Mouse (Mus musculus) intestine, embryonic 16.5 days (tissue): Measurements from ENCODE around the gene Tbc1d4. TPM values are rescaled to one million over a fixed set of nuclear protein-coding genes. Genes with fewer than 3 reads are reported as not detected.

Source experiments
- ATAC-seq: fragments of 200-750 bp; cut with Nextera tagmentation; 2 replicates; pipeline ENCODE4 v1.8.0; 2017; ENCODE audit warnings: moderate TSS enrichment, moderate library complexity
- H3K27ac ChIP-seq: fragments of 300-500 bp; sonication (generic); 2 replicates; pipeline ENCODE4 v1.5.1; 2014; ENCODE audit warnings: mild to moderate bottlenecking, low read length
- H3K27me3 ChIP-seq: fragments of 300-500 bp; sonication (generic); replicated peaks from 2 replicates; pipeline ENCODE4 v1.6.1; 2014; ENCODE audit warnings: low read length, control low read depth, mixed read lengths; ENCODE audit not compliant: control insufficient read depth, insufficient read depth
- H3K36me3 ChIP-seq: fragments of 300-500 bp; sonication (generic); 2 replicates; pipeline ENCODE4 v1.6.1; 2014; ENCODE audit warnings: low read length, control low read depth; ENCODE audit not compliant: control insufficient read depth, insufficient read depth
- H3K4me1 ChIP-seq: fragments of 300-500 bp; sonication (generic); 2 replicates; pipeline ENCODE4 v1.6.1; 2014; ENCODE audit warnings: low read length, control low read depth, mixed read lengths; ENCODE audit not compliant: control insufficient read depth, insufficient read depth
- H3K4me2 ChIP-seq: fragments of 300-500 bp; sonication (generic); 2 replicates; pipeline ENCODE4 v1.6.1; 2014; ENCODE audit warnings: low read depth, low read length, control low read depth
- H3K4me3 ChIP-seq: fragments of 300-500 bp; sonication (generic); 2 replicates; pipeline ENCODE4 v1.5.1; 2014; ENCODE audit warnings: mild to moderate bottlenecking, low read length
- H3K9ac ChIP-seq: fragments of 300-500 bp; sonication (generic); 2 replicates; pipeline ENCODE4 v1.6.1; 2014; ENCODE audit warnings: low read depth, low read length
- H3K9me3 ChIP-seq: fragments of 300-500 bp; sonication (generic); 2 replicates; pipeline ENCODE4 v1.6.1; 2016; ENCODE audit warnings: low read length, control low read depth; ENCODE audit not compliant: control insufficient read depth
- WGBS: fragments of 180-500 bp; shearing (Covaris S2); extraction: QIAGEN DNeasy Blood & Tissue Kit; methylation state at CpG from one replicate; pipeline ENCODE4 v1.1.7; 2014; 5-methylcytosine and 5-hydroxymethylcytosine counted together
- polyA plus RNA-seq: library from polyadenylated mRNA; unstranded; fragments of >200 nt; fragmentation: Nextera tagmentation; extraction: Ambion mirVana; gene quantifications from 2 replicates; pipeline ENCODE4 v1.2.1, GENCODE M21; 2015

The Tbc1d4 gene
- polyA plus RNA-seq, 1 experiment from 2014 or later: 8.4 TPM

DNA sequence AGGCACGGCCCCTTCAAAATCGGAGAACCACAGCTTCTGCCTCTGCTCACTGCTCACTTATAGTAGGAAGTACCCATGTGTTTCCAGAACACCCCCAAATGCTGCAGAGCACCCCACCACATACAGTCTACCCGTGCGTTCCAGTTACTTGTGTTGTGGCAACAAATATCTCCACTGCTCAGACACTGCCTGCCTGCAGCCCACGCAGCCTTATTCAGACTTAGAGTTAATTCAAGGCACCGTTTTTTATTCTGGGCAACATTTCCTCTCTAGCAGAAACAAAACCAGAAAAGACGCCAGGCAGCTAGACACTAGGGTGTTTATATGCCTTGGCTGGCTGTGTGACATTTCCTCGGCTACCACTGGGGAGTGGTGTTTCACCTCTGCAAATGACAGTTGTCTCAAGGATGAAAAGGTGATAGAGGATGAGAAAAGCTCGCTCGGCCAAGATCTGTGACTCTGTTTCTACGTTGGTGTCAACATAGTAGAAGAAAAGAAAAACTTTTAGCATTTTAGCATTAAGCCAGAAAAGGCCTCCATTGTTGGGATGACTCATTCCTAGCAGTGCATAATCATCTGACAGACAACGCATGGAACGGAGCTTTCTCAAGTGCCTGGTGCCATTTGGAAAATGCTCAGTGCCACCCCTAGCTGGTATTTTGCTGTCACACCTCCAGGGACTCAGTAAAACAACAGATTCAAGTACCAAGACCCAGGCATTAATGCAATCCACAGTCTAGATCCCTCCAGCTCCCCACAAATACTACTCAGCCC lies 98.3 kb downstream of the Tbc1d4 start:
- Histone ChIP-seq H3K4me3 (no peak overlapping the region), H3K4me2 (no peak overlapping the region), H3K9me3 (no peaks in the 10 kb centered on the region), H3K4me1 (0 out of 2 replicates have a peak, but pooled peaks cover 3% of the 10 kb centered on the region), H3K9ac (no peak overlapping the region), H3K27ac (no peak overlapping the region), H3K36me3 (no peaks in the 10 kb centered on the region), H3K27me3 (no peaks in the 10 kb centered on the region)
- no peak for ATAC-seq
- 70% methylated on average over 13 of the region's 13 CpGs for WGBS

DNA sequence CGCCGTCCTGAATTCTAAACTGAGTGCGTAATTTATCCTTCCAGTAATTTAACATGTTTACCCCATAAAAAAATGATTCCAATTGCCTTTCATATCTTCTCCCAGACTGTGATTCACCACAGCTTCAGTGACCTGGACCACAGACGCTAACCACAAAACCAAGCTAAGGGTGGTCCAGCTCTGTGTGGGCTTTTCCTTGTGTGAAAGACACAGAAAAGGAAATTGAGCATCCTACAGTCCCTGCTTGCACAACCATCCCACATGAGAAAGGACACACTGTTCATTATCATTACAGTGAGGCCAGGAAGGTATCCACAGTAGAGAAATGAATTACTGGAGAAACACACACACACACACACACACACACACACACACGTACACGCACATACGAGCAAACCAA lies 99.2 kb downstream of the Tbc1d4 start:
- no peak for ATAC-seq
- 69% methylated on average over 7 of the region's 7 CpGs for WGBS
- Histone ChIP-seq H3K36me3 (no peaks in the 10 kb centered on the region), H3K27ac (no peak overlapping the region), H3K4me2 (no peak overlapping the region), H3K4me3 (no peak overlapping the region), H3K27me3 (no peaks in the 10 kb centered on the region), H3K9me3 (no peaks in the 10 kb centered on the region), H3K9ac (no peak overlapping the region), H3K4me1 (0 out of 2 replicates have a peak, but pooled peaks cover 3% of the 10 kb centered on the region)

DNA sequence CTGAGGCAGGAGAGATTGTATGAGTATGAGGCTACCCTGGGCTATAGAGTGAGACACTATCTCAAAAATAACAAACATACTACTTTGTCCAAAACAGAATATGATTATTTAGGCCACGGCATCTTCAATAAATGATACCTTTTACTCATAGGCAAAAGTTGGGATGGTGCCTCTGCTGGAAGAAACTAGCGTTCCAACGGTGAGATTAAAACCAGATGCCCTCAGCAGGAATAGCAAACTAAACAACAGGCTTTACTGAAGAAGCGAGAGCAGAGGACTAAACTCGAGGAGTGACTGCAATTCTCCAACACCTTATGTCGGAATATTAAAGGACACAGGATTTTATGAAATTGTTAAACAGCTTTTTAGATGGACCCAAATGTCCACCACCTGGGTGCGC lies 101.0 kb downstream of the Tbc1d4 start:
- no peak overlapping the region for H3K4me2 ChIP-seq
- H3K4me1 ChIP-seq: 0 out of 2 replicates have a peak, but pooled peaks cover 3% of the 10 kb centered on the region
- H3K27ac ChIP-seq: no peak overlapping the region
- 66% methylated on average over 7 of the region's 7 CpGs for WGBS
- no peaks in the 10 kb centered on the region for H3K36me3 ChIP-seq
- no peak overlapping the region for H3K4me3 ChIP-seq
- ATAC-seq: no peak
- H3K27me3 ChIP-seq: no peaks in the 10 kb centered on the region
- no peaks in the 10 kb centered on the region for H3K9me3 ChIP-seq
- H3K9ac ChIP-seq: no peak overlapping the region

DNA sequence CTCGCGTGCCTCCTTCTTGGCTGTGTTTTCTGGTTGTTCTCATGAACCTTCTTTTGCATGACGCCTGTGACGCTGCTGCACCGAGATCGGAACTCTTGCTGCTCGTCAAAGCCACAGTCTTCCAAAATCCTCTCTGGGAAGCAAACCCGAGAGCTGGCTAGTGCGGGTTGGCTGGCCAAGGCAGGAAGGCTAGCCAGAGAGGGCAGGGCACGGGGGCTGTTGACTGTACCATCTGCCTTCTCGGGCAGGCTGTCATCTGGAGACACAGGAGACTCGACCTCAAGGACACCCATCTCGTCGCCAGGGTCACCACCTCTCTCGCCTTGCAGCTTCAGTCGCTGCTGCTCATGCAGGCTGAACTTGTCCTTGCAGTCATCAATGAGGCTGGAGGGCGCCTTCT lies 101.8 kb downstream of the Tbc1d4 start:
- Histone ChIP-seq H3K9me3 (no peaks in the 10 kb centered on the region), H3K27me3 (no peaks in the 10 kb centered on the region), H3K4me3 (no peak overlapping the region), H3K4me2 (no peak overlapping the region), H3K27ac (no peak overlapping the region), H3K4me1 (0 out of 2 replicates have a peak, but pooled peaks cover 3% of the 10 kb centered on the region), H3K9ac (no peak overlapping the region), H3K36me3 (no peaks in the 10 kb centered on the region)
- no peak for ATAC-seq
- 84% methylated on average over 17 of the region's 17 CpGs for WGBS

- H3K36me3 ChIP-seq: no peaks in the 10 kb centered on the region
- no peaks in the 10 kb centered on the region for H3K27me3 ChIP-seq
- no peaks in the 10 kb centered on the region for H3K9me3 ChIP-seq
- H3K4me3 ChIP-seq: no peak overlapping the region
- H3K27ac ChIP-seq: no peak overlapping the region
- H3K4me1 ChIP-seq: 0 out of 2 replicates have a peak, but pooled peaks cover 3% of the 10 kb centered on the region
- H3K9ac ChIP-seq: no peak overlapping the region
- H3K4me2 ChIP-seq: no peak overlapping the region
- no peak for ATAC-seq
These were observed 103.2 kb downstream of the Tbc1d4 start for GRCm38 (mm10) chr14:101505805-101506204.

GRCm38 (mm10) chr14:101504473-101505200 lies 104.4 kb downstream of the Tbc1d4 start:
- WGBS: 91% methylated on average over 13 of the region's 13 CpGs
- no peak for ATAC-seq
- H3K36me3 ChIP-seq: no peaks in the 10 kb centered on the region

DNA sequence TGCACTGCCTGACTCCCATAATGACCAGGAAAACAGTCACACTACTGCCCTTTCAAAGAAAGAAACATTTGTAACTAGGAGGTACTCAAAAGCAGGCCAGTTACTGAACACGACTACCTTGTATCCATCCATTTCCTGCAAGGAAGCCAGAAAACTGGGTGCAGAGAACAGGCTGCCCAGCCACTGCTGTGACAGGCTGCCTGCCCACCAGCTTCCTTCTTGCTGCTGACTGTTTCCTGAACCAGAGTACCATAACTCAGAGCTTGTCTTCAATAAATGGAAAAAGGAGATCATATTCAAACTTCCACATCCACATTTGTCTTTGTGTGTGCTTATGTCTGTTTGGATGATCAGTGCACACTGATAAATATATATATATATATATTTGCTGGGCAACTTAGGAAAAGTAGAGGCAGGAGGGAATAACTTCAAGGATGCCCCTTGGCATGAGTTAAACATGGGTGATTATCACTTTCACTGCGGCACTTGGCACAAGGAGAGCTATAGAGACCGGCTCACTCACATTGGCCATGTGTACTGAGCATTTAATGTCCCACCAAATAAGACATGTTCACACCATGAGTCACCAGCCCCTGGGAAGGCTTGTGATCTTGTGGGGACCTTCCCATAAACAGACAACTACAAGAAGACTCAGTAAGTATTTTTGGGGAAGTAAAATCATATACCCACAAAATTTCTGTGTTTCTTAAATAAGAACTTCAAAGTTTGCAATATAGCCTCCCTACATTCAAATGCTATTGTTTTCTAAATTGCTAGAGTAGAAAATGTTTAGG lies 105.6 kb downstream of the Tbc1d4 start:
- Histone ChIP-seq H3K4me3 (no peak overlapping the region), H3K36me3 (no peaks in the 10 kb centered on the region), H3K4me2 (no peak overlapping the region), H3K4me1 (no peaks in the 10 kb centered on the region), H3K27me3 (no peaks in the 10 kb centered on the region), H3K27ac (no peak overlapping the region), H3K9ac (no peak overlapping the region), H3K9me3 (no peaks in the 10 kb centered on the region)
- ATAC-seq: no peak
- 83% methylated on average over 3 of the region's 3 CpGs for WGBS

More at GRCm38 (mm10) chr14:101504473-101505200, 104.4 kb downstream of the Tbc1d4 start:
- no peak overlapping the region for H3K4me3 ChIP-seq
- no peak overlapping the region for H3K4me2 ChIP-seq
- H3K4me1 ChIP-seq: 0 out of 2 replicates have a peak, but pooled peaks cover 2% of the 10 kb centered on the region
- no peak overlapping the region for H3K9ac ChIP-seq
- H3K27me3 ChIP-seq: no peaks in the 10 kb centered on the region
- H3K27ac ChIP-seq: no peak overlapping the region
- H3K9me3 ChIP-seq: no peaks in the 10 kb centered on the region

DNA sequence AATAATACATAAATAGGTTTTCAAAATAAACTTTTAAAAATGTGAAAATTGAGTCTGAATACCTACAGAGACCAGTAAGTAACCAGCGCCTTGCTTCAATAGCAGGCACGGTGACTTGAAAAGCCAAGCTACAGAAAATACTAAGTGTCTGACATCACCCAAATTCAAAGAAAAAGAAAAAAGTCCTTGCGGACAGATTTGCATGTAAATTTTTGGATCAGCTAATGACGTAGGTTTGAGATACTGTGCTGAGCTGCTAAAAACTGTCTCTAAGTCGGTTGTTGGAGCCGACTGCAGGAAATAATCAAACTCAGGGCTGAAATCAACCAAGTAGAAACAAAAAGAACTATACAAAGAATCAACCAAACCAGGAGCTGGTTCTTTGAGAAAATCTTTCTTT lies 107.1 kb downstream of the Tbc1d4 start:
- H3K4me3 ChIP-seq: no peak overlapping the region
- H3K27me3 ChIP-seq: no peaks in the 10 kb centered on the region
- H3K9ac ChIP-seq: no peak overlapping the region
- H3K27ac ChIP-seq: no peak overlapping the region
- no peak for ATAC-seq
- H3K4me1 ChIP-seq: no peaks in the 10 kb centered on the region
- H3K4me2 ChIP-seq: no peak overlapping the region
- H3K9me3 ChIP-seq: no peaks in the 10 kb centered on the region
- WGBS: 89% methylated on average over 6 of the region's 6 CpGs
- H3K36me3 ChIP-seq: no peaks in the 10 kb centered on the region

DNA sequence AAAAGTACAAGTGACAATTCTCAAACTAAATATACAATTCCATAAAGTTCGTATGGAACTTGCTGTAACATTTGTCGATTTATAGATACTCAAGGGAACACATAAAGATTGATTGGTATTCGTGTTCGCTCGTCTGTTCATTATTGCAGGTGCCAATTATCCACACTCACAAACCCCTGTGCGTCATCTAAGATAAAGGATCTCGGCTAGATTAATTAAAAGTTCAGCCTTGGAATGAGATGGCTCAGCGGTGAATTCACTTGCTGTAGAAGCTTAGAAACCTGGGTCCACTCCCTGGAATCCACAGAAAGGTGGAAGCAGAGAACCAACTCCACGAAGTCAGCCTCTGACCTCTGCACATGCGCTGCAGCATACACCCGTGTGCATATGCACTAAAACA lies 107.5 kb downstream of the Tbc1d4 start:
- Histone ChIP-seq H3K27ac (no peak overlapping the region), H3K9me3 (no peaks in the 10 kb centered on the region), H3K4me2 (no peak overlapping the region), H3K4me3 (no peak overlapping the region), H3K4me1 (no peaks in the 10 kb centered on the region), H3K9ac (no peak overlapping the region), H3K27me3 (no peaks in the 10 kb centered on the region), H3K36me3 (no peaks in the 10 kb centered on the region)
- no peak for ATAC-seq
- 86% methylated on average over 11 of the region's 11 CpGs for WGBS
